Mouse (Mus musculus): ENCODE measurements around the gene Mau2.

- TF ChIP-seq GABPA (IDR thresholded peaks at IDR 0.05; ENCODE audit: insufficient replicate concordance, low read depth, low read length), result no peak
- peak; percentile 75 for TF ChIP-seq ELF1 (IDR thresholded peaks at IDR 0.05; ENCODE audit: low read depth, low read length)
- TF ChIP-seq TBP (conservative IDR thresholded peaks at IDR 0.05; ENCODE audit: low read depth, low read length), result no peak
- TF ChIP-seq CTCF (conservative IDR thresholded peaks at IDR 0.05 in 1 of 2, IDR thresholded peaks at IDR 0.05 in 1 of 2; ENCODE audit: low read depth in 2 of 2, low read length in 2 of 2), result 0 out of 4 replicates have a peak, but pooled peaks of 1 of the 2 experiments have one; percentile 7
These were observed 57.5 kb downstream of the Mau2 start for GRCm38 (mm10) chr8:69984876-69985553.

Measured in CH12.LX (cell line).